Mouse (Mus musculus): ENCODE measurements around the gene Plin2. TPM values are rescaled to one million over a fixed set of nuclear protein-coding genes. Genes with fewer than 3 reads are reported as not detected.
A peak's percentile ranks its signal among the peaks of the same experiment; 100 is the strongest.
"Not testable (repeated sequence)": the region's sequence is repeated elsewhere in the genome, so short reads cannot be mapped to it uniquely, and the experiment has no call there.

Gene Plin2
- polyA plus RNA-seq, 1 experiment: 25.5 TPM

GRCm38 (mm10) chr4:86681846-86682245 lies 12.0 kb upstream of the Plin2 start:
- TF ChIP-seq CTCF (IDR thresholded peaks at IDR 0.05; ENCODE audit: borderline replicate concordance, insufficient read depth, low read depth, low read length): no peak
- no peak for TF ChIP-seq POLR2A (IDR thresholded peaks at IDR 0.05; ENCODE audit: borderline replicate concordance, insufficient read depth, low read length)
- H3K27me3 ChIP-seq (ENCODE audit: control insufficient read depth, insufficient read depth, low read length): no peaks in the 10 kb centered on the region
- peak; percentile 28 to 66 for DNase-seq
- no peak overlapping the region for H3K27ac ChIP-seq (ENCODE audit: insufficient read depth, low read length)
- peaks cover 8% of the 10 kb centered on the region for H3K4me1 ChIP-seq (ENCODE audit: control insufficient read depth, insufficient read depth, low read length)
- H3K4me3 ChIP-seq (replicated peaks; ENCODE audit: insufficient read depth, low read depth, low read length): no peak overlapping the region
- 53% methylated on average over 2 of the region's 2 CpGs for WGBS

- no peak overlapping the region for H3K4me3 ChIP-seq (replicated peaks; ENCODE audit: insufficient read depth, low read depth, low read length)
- no peak for TF ChIP-seq POLR2A (IDR thresholded peaks at IDR 0.05; ENCODE audit: borderline replicate concordance, insufficient read depth, low read length)
- TF ChIP-seq CTCF (IDR thresholded peaks at IDR 0.05; ENCODE audit: borderline replicate concordance, insufficient read depth, low read depth, low read length): no peak
- no peaks in the 10 kb centered on the region for H3K27me3 ChIP-seq (ENCODE audit: control insufficient read depth, insufficient read depth, low read length)
- peaks cover 8% of the 10 kb centered on the region for H3K4me1 ChIP-seq (ENCODE audit: control insufficient read depth, insufficient read depth, low read length)
- 59% methylated on average over 3 of the region's 3 CpGs for WGBS
- H3K27ac ChIP-seq (ENCODE audit: insufficient read depth, low read length): no peak overlapping the region
- DNase-seq: no peak
These were observed 11.6 kb upstream of the Plin2 start for GRCm38 (mm10) chr4:86681421-86681820.

- no peak for DNase-seq
- TF ChIP-seq CTCF (IDR thresholded peaks at IDR 0.05; ENCODE audit: borderline replicate concordance, insufficient read depth, low read depth, low read length): no peak
- TF ChIP-seq POLR2A (IDR thresholded peaks at IDR 0.05; ENCODE audit: borderline replicate concordance, insufficient read depth, low read length): no peak
- no peak overlapping the region for H3K4me3 ChIP-seq (replicated peaks; ENCODE audit: insufficient read depth, low read depth, low read length)
- H3K27me3 ChIP-seq (ENCODE audit: control insufficient read depth, insufficient read depth, low read length): no peaks in the 10 kb centered on the region
- WGBS: 89% methylated on average over 2 of the region's 2 CpGs
- H3K4me1 ChIP-seq (ENCODE audit: control insufficient read depth, insufficient read depth, low read length): peaks cover 6% of the 10 kb centered on the region
- H3K27ac ChIP-seq (ENCODE audit: insufficient read depth, low read length): no peak overlapping the region
These were observed 9.8 kb upstream of the Plin2 start for GRCm38 (mm10) chr4:86679686-86680085.

DNA sequence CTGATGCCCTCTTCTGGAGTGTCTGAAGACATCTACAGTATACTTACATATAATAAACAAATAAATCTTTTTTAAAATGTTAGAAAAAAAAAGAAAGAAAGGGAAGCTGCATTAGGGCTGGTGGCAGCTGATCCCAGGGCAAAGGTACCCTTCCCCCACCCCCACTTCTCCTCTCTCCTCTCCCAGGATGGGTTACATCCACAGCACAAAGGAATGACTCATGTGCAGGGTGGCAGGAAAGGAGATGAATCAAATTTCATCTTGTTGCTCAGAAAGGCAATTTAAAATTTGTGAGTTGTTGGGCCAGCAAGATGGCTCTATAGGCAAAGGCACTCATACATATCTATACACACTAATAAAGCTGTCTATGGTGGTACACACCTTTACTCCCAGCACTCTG lies 6.9 kb upstream of the Plin2 start:
- no peak for DNase-seq
- peaks cover 12% of the 10 kb centered on the region for H3K4me1 ChIP-seq (ENCODE audit: control insufficient read depth, insufficient read depth, low read length)
- H3K4me3 ChIP-seq (replicated peaks; ENCODE audit: insufficient read depth, low read depth, low read length): no peak overlapping the region
- H3K27me3 ChIP-seq (ENCODE audit: control insufficient read depth, insufficient read depth, low read length): no peaks in the 10 kb centered on the region
- no peak overlapping the region for H3K27ac ChIP-seq (ENCODE audit: insufficient read depth, low read length)
- TF ChIP-seq POLR2A (IDR thresholded peaks at IDR 0.05; ENCODE audit: borderline replicate concordance, insufficient read depth, low read length): no peak
- TF ChIP-seq CTCF (IDR thresholded peaks at IDR 0.05; ENCODE audit: borderline replicate concordance, insufficient read depth, low read depth, low read length): no peak

DNA sequence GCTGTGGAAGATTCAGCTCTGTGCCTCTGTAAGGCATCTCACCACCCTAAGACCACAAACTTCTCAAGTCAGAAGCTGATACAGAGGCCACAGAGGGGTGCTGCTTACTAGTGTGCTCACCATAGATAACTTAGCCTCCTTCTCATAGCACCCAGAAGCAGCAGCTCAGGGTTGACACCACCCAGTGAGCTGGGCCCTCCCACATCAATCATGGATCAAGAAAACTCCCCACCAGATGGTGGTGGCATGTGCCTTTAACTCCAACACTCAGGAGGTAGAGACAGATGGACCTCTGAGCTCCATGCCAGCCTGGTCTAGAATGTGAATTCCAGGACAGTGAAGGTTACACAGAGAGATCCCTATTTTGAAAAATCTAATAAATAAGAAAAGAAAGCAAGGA lies 4.9 kb upstream of the Plin2 start:
- peak; percentile 55 to 66 for DNase-seq
- not testable (repeated sequence) for H3K27me3 ChIP-seq (ENCODE audit: control insufficient read depth, insufficient read depth, low read length)

GRCm38 (mm10) chr4:86674150-86674549 lies 4.3 kb upstream of the Plin2 start:
- not testable (repeated sequence) for H3K27ac ChIP-seq (ENCODE audit: insufficient read depth, low read length); DNase-seq; H3K27me3 ChIP-seq (ENCODE audit: control insufficient read depth, insufficient read depth, low read length); H3K4me3 ChIP-seq (replicated peaks; ENCODE audit: insufficient read depth, low read depth, low read length); H3K4me1 ChIP-seq (ENCODE audit: control insufficient read depth, insufficient read depth, low read length)

More for the DNA sequence above, 4.9 kb upstream of the Plin2 start:
- H3K27ac ChIP-seq (ENCODE audit: insufficient read depth, low read length); H3K4me3 ChIP-seq (replicated peaks; ENCODE audit: insufficient read depth, low read depth, low read length); H3K4me1 ChIP-seq (ENCODE audit: control insufficient read depth, insufficient read depth, low read length): not testable (repeated sequence)

DNA sequence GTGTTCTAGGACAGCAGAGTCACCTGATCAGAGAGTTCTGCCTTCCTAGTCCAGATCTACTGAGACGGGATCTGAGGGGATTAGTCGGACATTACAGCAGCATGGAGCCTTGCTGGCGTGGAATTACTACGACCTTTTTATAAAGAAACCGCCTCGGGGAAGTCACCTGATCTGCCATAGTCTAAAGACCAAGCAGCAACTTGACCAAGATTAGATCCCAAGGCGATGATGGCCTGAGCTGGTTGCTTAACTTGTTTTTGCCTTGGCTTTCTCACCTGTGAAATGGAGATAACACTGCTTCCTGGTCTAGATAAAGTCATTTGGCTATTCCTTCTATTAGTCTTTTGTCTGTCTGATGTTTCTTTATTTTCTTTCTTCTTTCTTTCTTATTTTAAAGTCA lies 2.6 kb upstream of the Plin2 start:
- 89% methylated on average over 7 of the region's 7 CpGs for WGBS
- Histone ChIP-seq H3K27ac (ENCODE audit: insufficient read depth, low read length) (no peak overlapping the region), H3K27me3 (ENCODE audit: control insufficient read depth, insufficient read depth, low read length) (no peaks in the 10 kb centered on the region), H3K4me3 (replicated peaks; ENCODE audit: insufficient read depth, low read depth, low read length) (no peak overlapping the region), H3K4me1 (ENCODE audit: control insufficient read depth, insufficient read depth, low read length) (peaks cover 8% of the 10 kb centered on the region)
- DNase-seq: no peak
- no peak for TF ChIP-seq CTCF (IDR thresholded peaks at IDR 0.05; ENCODE audit: borderline replicate concordance, insufficient read depth, low read depth, low read length)
- no peak for TF ChIP-seq POLR2A (IDR thresholded peaks at IDR 0.05; ENCODE audit: borderline replicate concordance, insufficient read depth, low read length)

DNA sequence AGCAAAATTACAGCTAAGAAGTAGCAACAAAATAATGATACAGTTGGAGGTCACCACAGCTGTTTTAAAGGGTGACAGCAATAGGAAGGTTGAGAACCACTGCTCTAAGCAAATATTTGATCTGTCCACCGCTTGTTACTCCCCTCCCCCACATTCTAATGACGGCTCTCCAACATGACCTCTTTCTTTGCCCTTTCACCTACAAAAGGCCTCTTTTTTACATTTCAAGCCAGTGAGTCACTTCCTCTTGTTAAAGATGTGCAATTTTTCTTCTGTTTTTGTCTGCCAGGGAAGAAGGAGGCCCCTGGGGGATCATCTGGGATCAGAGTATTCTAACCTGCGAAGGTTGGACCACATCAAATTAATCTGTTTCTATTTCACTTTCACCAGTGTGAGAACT lies 1.9 kb upstream of the Plin2 start:
- no peak overlapping the region for H3K27ac ChIP-seq (ENCODE audit: insufficient read depth, low read length)
- H3K27me3 ChIP-seq (ENCODE audit: control insufficient read depth, insufficient read depth, low read length): no peaks in the 10 kb centered on the region
- no peak for DNase-seq
- WGBS: 88% methylated on average over 3 of the region's 3 CpGs
- H3K4me3 ChIP-seq (replicated peaks; ENCODE audit: insufficient read depth, low read depth, low read length): no peak overlapping the region
- peaks cover 8% of the 10 kb centered on the region for H3K4me1 ChIP-seq (ENCODE audit: control insufficient read depth, insufficient read depth, low read length)
- no peak for TF ChIP-seq CTCF (IDR thresholded peaks at IDR 0.05; ENCODE audit: borderline replicate concordance, insufficient read depth, low read depth, low read length)
- no peak for TF ChIP-seq POLR2A (IDR thresholded peaks at IDR 0.05; ENCODE audit: borderline replicate concordance, insufficient read depth, low read length)
